Mouse (Mus musculus) adrenal gland, adult 18-20 months (tissue): ENCODE results near the gene Usp53. TPM values are rescaled to one million over a fixed set of nuclear protein-coding genes. Genes with fewer than 3 reads are reported as not detected.

Source experiments
- DNase-seq, 2 experiments: peaks; one replicate each; pipeline ENCODE4 v3.0.0; 2021 to 2022; ENCODE audit warnings: low spot score in 2 of 2
- long read RNA-seq, 2 experiments: library from polyadenylated mRNA; stranded (forward); transcript quantifications; one replicate each; pipeline ENCODE4 v2.0.0; 2021
- total RNA-seq, 2 experiments: library from RNA; stranded (reverse); gene quantifications; 1 replicate in 1 of 2; 2 replicates in 1 of 2; pipeline ENCODE4 v1.2.3; 2021

The Usp53 gene
- 10 to 100 TPM; 24.8 to 28.2 TPM for total RNA-seq
- long read RNA-seq, experiment 1, partial matches to known transcripts = 0 of 1 reads
- long read RNA-seq, experiment 1, other reads (novel, unspliced or antisense) = 1 of 1 reads
- long read RNA-seq, experiment 2, full-length matches to known transcripts = 5 of 16 reads
- long read RNA-seq, experiment 2, partial matches to known transcripts = 6 of 16 reads
- long read RNA-seq, experiment 2, other reads (novel, unspliced or antisense) = 5 of 16 reads

DNA sequence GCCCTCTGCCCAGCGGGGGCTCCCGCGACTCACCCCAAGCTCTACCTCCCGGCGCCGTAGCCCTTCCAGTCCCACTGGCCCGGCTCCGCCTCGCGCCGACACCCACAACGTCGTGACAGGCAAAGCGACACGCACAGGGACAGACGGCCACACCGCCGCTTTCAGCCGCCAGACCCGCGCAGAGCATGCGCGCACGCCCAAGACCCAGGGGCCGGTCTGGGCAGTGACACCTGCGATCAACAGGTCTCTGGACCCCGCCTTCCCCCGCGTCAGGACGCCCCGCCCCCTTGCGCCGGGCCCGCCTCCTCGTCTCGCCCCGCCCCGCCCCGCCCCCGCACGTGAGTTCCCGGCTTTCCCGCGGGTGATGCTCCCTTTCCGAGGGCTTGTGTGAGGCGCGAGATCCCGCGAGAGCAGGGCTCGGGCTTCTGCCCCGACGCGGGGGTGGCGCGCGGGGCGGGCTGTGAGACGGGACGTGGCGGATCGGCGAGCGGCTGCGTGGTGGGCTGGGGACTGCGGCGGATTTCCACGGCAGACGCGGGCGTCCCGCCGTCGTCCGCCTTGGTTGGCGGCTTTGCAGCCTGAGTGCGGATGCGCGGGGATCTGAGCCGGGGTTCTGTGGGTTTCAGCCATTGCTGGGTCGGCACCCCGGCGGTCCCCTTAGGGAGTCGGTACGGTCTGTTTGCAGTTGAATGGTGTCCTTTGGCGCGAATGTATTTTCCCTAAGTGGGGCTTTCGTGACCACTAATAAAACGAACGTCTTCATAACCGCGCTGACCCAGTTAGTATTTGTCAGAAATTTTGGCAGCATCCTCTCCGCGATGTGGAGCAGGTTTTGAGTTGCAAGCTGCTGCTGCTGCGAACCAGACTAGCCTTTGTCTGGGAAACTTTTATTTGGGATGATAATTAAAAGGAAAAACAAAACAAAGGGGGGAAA lies at the start of gene Usp53:
Gene Usp53 (minus strand): TSS at position 262 of the 934 bp plus-strand sequence.
- DNase-seq = peak; percentile 93 to 96

DNA sequence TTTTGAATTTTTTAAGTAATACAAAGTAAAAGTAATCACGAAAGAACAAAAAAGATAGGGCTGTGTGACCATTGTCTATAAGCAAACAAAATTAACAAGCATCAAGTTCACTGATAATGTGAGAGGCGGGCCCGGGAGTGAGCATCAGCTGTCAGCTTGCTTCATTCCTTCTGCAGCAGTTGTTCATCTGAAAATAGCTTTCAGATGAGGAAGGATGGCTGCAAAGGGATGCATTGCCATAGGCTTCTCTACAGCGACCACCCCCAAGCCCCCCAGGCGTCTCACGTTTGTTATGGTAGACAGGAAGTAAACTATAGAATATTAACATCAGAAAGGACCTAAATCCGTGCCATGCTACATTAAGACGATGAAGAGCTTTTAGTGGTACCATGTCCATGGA lies 49.5 kb upstream of the Usp53 start:
- DNase-seq = no peak

GRCm38 (mm10) chr3:123025634-123026033 lies 41.3 kb upstream of the Usp53 start:
- DNase-seq = no peak

- DNase-seq = no peak
Observed at GRCm38 (mm10) chr3:123024496-123025234, 40.4 kb upstream of the Usp53 start.

DNA sequence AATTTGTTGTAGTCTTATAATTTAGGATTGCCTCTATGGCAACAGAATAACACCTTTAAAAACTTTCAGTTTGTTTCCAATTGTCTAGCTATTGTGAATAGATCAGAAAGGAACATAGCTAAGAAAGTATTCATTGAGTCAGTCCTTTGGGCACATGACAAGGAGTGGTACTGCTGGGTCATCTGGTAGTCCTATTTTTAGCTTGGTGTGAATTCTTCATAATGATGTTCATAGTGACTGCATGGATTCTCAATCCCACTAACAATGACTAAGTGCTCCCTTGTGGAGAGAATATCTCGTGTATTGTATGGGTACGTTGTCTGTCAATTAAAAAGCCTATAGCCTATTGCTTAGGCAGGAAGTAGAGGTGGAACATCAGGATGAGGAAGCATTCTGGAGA lies 34.5 kb upstream of the Usp53 start:
- no peak for DNase-seq

DNA sequence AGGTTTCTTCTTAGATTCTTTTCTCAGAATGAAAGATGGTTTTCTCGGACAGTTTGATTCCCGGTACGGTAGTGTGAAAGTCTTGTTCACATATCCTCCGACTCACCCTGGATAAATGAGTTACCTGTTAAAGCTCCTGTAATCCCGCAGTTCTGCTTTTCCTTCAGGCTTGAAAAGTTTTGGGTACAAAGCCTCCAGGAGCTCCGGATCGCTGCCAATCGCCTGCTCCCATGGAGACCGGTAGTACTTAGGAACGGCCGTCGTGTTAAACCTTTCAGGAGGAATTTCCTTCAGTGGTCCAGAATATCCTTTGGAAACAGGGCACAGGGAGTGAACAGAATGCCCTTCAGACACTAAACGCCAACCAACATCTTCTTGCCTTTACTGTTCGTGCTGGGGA lies 29.2 kb upstream of the Usp53 start:
- no peak for DNase-seq

DNA sequence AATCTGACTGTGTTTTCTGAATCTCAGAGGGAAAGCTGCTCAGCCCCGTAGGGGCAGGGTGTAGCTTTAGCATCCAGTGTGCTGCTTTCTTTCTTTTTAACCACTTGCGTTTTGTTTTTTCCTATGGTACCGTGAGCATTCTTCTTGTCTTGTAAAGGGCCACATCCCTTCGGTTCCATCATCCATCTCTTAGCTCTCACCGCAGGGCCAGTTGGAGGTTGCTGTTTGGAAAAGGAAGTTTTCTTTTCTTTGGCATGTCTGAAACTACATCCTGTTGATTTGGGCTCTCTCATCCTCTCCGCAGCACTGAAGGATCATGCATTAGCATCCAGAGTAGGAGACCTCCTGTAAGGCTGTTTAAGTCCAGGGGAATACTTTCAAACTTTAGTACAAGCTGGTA lies 25.1 kb upstream of the Usp53 start:
- DNase-seq = no peak

- no peak for DNase-seq
Observed at GRCm38 (mm10) chr3:123007386-123007785, 23.1 kb upstream of the Usp53 start.

DNA sequence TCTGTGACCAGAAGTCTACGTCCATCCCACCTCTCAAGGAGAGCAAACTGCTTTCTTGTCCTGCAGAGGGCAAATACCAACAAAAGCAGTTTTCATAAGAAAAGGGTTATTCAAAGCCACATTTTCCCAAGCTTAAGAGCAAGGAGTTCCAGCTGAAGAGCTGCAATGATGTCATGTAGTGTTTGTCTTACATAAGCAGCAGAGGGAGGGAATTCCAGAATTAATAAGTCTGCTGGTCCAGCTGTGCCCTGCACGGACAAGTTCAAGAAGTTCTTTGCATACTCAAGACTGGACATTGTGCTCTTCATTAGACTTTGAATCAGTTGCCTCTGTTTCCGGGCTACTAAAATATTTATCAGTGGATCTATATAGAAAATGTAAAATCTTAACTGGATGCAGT lies 16.7 kb upstream of the Usp53 start:
- DNase-seq = no peak

GRCm38 (mm10) chr3:122998511-122998910 lies 14.2 kb upstream of the Usp53 start:
- DNase-seq = no peak

DNA sequence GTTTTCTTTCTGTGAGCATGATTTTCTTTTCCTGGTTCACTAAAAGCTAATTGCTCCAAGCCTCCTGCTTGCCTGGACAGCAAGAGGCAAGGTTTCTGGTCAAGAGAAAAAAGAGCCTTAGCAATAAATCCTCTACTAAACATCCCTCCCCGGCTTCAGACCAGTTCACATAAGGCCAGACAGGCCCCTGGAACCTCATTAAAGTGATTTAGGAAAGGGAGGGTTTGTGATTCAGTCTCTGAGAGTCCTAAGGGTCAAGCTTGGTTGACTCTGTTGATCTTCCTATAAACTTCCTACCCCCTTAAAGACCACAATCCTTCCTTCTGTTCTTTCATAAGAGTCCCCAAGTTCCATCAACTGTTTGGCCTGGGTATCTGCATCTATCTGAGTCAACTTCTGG lies 12.7 kb upstream of the Usp53 start:
- DNase-seq = no peak

- DNase-seq = no peak
Observed at GRCm38 (mm10) chr3:122986906-122987305, 2.6 kb upstream of the Usp53 start.

DNA sequence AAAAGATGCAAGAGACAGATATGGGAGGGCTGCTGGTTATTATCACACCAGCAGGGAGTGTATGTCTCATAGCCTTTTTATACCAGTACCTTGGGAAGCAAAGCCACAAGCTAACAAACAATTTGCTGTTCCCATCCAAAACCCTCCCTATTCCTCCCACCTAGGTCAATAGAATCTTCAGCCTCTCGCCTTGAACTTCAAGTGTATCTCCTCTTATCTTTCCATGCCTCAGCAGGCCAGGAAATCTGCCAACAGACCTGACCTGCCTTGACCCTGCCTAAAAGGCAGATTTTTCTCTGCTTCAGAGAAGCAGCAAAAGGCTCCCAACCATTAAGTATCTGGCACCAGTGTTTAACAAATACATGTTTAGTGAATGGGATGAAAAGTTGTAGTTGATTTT lies 2.1 kb upstream of the Usp53 start:
- peak; percentile 34 to 45 for DNase-seq

GRCm38 (mm10) chr3:122985183-122985944 lies 1.1 kb upstream of the Usp53 start:
- DNase-seq = no peak

- no peak for DNase-seq
Observed at GRCm38 (mm10) chr3:122983849-122984248, 461 bp downstream of the Usp53 start.

GRCm38 (mm10) chr3:122975964-122976363 lies 8.3 kb downstream of the Usp53 start:
- no peak for DNase-seq

DNA sequence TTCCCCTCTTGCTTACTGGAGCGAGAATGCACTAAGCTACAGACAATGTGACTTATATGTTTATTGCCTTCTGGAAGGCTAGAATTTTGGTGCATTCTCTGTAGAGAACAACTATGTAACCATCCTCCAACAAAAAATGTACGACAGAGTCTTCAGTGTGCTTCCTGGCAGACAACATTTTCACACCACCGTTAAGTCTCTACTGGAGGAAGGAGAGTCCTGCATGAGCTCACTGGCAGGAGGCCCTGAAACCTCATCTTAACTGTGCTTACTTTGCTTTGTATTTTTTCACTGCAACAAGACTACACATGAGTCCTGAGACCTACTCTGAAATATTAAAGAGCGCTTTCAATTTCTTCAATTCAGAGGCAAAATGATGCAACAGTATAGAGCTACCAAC lies 8.9 kb downstream of the Usp53 start:
- no peak for DNase-seq

DNA sequence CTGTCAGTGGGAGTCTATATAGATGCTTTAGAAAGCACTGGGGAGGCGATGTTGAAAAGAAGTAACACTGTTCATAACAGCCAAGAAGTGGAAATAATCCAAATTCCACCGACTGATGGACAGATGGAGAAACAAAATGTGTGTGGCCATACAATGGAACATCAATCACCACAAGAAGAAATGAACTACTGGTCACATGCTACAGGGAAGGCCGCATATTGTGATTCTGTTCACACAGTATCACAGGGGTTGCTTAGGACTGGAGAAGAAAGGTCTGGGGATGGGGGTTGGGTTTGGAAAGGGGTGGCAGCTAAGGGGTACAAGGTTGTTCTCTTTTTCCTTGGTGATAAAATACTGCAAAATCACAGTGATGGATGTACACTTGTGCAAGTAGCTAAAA lies 9.5 kb downstream of the Usp53 start:
- DNase-seq = no peak

- DNase-seq = no peak
Observed at GRCm38 (mm10) chr3:122972126-122972822, 12.0 kb downstream of the Usp53 start.

GRCm38 (mm10) chr3:122968391-122968790 lies 15.9 kb downstream of the Usp53 start:
- DNase-seq = no peak
